Mouse (Mus musculus) cortical plate, adult 2 months (tissue): ENCODE results near the gene Fer. TPM values are rescaled to one million over a fixed set of nuclear protein-coding genes. Genes with fewer than 3 reads are reported as not detected.
"Not testable (repeated sequence)": the region's sequence is repeated elsewhere in the genome, so short reads cannot be mapped to it uniquely, and the experiment has no call there.

ENCODE experiments used
- H3K27ac ChIP-seq: fragments of 200-500 bp; 2 replicates; pipeline ENCODE4 v1.5.1; 2012; ENCODE audit warnings: low read length, control low read depth, inconsistent platforms; ENCODE audit not compliant: insufficient read depth
- H3K4me1 ChIP-seq: fragments of 200-500 bp; 2 replicates; pipeline ENCODE4 v1.6.1; 2011; ENCODE audit warnings: low read length; ENCODE audit not compliant: control insufficient read depth, insufficient read depth
- H3K4me3 ChIP-seq: fragments of 200-500 bp; 2 replicates; pipeline ENCODE4 v1.5.1; 2011; ENCODE audit warnings: mild to moderate bottlenecking, low read length, control low read depth; ENCODE audit not compliant: insufficient read depth
- CTCF ChIP-seq: fragments of 200-500 bp; IDR thresholded peaks from 2 replicates; pipeline ENCODE4 v1.5.1; 2011; ENCODE audit warnings: mild to moderate bottlenecking, control low read depth, low read length; ENCODE audit not compliant: insufficient read depth; ENCODE audit errors: extremely low read depth
- POLR2A ChIP-seq: fragments of 200-500 bp; IDR thresholded peaks from 2 replicates; pipeline ENCODE4 v1.6.1; 2011; ENCODE audit warnings: mild to moderate bottlenecking, low read length, control low read depth; ENCODE audit not compliant: insufficient read depth; ENCODE audit errors: extremely low read depth
- polyA plus RNA-seq: library from polyadenylated mRNA; depleted of rRNA; stranded (reverse); fragments of >200 nt; gene quantifications from 2 replicates; pipeline ENCODE4 v1.2.3, GENCODE M21; 2012

Gene Fer
- polyA plus RNA-seq, 1 experiment = 10.5 TPM

- H3K4me1 ChIP-seq = no peaks in the 10 kb centered on the region
- no peak overlapping the region for H3K27ac ChIP-seq
- TF ChIP-seq POLR2A (no peak), CTCF (no peak)
- H3K4me3 ChIP-seq = no peak overlapping the region
Measured at GRCm38 (mm10) chr17:63838144-63838543, 24.7 kb upstream of the Fer start.

DNA sequence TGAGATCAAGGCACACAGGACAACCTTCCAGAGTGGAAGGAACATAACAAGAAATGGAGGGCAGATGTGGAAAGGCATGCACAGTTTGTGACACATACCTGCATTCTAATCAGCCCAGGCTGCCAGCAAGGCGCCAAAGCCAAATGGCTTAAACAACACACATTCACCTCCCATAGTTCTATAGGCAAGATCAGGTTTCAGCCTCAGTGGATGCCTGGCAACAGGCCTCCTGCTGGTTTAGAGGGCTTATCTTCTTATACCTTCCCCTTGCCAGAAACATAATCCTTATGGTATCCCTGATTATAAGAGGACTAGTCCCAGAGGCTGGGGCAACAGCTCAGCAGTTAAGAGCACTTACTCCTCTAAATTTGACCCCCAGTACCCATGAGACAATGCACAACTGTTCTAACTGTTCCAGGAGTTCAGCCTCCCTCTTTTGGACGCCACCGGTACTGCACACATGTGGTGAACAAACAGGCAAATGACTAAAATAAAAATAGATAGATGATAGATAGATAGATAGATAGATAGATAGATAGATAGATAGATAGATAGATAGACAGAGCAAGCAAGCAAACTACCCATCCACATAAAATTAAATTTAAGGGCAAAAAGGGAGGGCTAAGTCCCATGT is 23.1 kb upstream of the Fer start:
- Histone ChIP-seq H3K27ac (no peak overlapping the region), H3K4me3 (no peak overlapping the region), H3K4me1 (no peaks in the 10 kb centered on the region)
- TF ChIP-seq POLR2A = no peak
- TF ChIP-seq CTCF = no peak

DNA sequence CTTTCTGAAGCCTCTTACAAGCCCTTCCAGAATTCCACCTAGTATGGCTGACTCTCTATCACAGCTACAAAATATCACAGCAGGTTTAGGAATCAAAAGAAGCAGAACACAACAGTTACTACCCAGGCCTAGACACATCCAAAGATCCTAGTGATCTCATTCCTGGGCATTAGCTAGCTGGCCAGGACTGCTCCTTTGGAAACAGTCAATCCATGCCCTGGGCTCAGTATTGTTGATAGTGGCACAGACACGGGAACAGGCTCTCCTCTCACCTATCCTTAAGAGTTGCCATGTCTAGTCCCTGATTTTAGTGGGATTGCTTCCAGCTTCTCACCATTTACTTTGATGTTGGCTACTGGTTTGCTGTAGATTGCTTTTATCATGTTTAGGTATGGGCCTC is 20.6 kb upstream of the Fer start:
- Histone ChIP-seq H3K4me1 (no peaks in the 10 kb centered on the region), H3K4me3 (no peak overlapping the region), H3K27ac (no peak overlapping the region)
- TF ChIP-seq POLR2A (no peak), CTCF (no peak)

GRCm38 (mm10) chr17:63844936-63845335 is 17.9 kb upstream of the Fer start:
- no peak overlapping the region for H3K27ac ChIP-seq
- H3K4me1 ChIP-seq = no peaks in the 10 kb centered on the region
- TF ChIP-seq POLR2A = no peak
- TF ChIP-seq CTCF = no peak
- no peak overlapping the region for H3K4me3 ChIP-seq

DNA sequence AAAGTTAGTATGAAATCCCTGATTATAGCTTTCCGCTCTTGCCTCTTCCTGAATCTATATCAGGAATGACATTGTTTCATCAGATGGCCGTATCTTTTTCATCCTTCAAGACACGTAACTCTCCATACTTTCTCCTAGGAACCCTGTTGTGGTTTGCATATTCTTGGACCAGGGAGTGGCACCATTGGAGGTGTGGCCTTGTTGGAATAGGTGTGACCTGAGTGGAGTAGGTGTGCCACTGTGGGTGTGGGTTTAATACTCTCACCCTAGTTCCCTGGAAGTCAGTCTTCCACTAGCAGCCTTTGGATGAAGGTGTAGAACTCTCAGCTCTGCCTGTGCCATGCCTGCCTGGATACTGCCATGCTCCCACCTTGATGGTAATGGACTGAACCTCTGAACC is 17.1 kb upstream of the Fer start:
- H3K27ac ChIP-seq, H3K4me3 ChIP-seq: not testable (repeated sequence)

DNA sequence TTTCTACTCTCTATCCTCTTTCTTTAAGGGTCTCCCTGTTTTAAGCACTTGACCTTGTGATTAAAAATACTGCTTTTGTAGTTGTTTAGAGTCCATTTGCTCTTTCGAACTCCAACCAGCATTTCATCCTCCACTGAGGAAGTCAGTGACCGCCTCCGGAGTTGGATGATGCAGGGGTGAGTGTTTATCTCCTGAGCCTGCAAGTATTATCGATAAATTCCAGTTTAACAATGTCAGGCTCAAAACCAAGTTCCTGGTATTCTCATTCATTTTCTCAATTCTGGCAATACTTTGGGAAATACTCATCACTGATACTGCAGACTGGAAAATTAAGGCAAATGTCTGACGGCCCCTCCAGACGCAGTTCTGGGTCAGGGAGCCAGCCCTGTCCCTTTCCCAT is 13.7 kb upstream of the Fer start:
- H3K4me3 ChIP-seq = peak overlapping the region; percentile 50
- TF ChIP-seq CTCF (no peak), POLR2A (no peak)
- H3K27ac ChIP-seq = no peak overlapping the region
- no peaks in the 10 kb centered on the region for H3K4me1 ChIP-seq

More for the DNA sequence above, 17.1 kb upstream of the Fer start:
- not testable (repeated sequence) for H3K4me1 ChIP-seq

DNA sequence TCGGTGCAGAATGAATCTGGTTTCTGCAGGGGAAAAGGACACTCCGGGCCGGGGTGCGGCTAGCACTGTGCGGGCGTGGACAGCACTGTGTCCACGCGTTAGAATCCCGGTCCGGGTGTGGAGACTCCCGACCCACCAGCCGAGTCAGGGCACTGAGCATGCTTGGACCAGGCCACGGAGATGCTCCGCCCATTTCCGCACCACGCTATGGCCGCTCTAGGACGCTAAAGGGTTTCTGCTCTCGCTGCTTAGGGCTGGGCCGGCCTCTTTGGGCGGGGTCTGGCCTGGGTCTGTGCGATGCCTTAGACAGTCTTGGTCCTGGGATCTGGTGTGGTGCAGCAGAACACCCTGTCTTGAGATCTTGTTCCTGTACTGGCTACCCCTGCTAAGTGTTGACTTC is 13.3 kb upstream of the Fer start:
- peak overlapping the region; percentile 50 for H3K4me3 ChIP-seq
- TF ChIP-seq POLR2A = peak; percentile 70; the same call in 1 of the 2 replicates
- TF ChIP-seq CTCF = no peak
- no peak overlapping the region for H3K27ac ChIP-seq
- no peaks in the 10 kb centered on the region for H3K4me1 ChIP-seq

DNA sequence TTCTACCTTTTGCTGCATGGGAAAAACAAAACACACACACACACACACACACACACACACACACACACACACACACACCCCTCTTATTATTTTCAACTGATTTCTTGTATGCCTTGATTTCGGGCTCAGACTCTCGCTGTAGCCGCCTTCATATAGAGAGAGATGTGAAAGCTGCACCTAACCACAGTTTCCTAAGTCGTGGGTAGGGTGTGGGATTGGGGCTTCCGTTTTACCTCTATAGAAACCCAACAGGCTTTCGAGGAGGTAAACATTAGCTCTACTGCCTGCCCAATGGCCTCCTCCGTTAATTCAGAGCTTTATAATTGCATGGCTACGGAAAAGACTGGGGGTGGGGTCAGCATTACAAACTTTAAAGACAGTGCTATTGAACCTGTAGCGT is 12.8 kb upstream of the Fer start:
- H3K27ac ChIP-seq = no peak overlapping the region
- TF ChIP-seq CTCF (no peak), POLR2A (no peak)
- H3K4me1 ChIP-seq = no peaks in the 10 kb centered on the region
- H3K4me3 ChIP-seq = peak overlapping the region; percentile 50; the same call in 1 of the 2 replicates

GRCm38 (mm10) chr17:63857023-63857544 is 5.8 kb upstream of the Fer start:
- H3K4me1 ChIP-seq = no peaks in the 10 kb centered on the region
- H3K4me3 ChIP-seq = no peak overlapping the region

DNA sequence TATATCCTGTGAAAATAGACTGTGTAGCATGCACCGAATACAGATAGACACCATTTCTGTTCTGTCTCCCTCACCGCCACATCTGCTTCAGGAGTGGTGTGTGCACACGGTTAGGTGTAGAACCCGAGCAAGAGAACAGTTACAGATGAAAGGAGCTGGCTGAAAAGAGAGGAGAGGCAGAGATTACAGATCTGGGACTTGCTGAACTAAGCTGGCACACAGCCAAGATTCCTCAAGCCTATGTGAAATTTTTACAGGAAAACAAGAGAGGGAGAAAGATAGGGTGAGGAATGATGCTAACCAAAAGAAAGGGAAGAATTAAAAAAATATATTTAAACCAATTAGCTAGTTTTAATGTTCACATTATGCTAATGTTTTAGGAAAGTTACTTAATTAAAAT is 1.9 kb upstream of the Fer start:
- Histone ChIP-seq H3K4me3 (no peak overlapping the region), H3K4me1 (no peaks in the 10 kb centered on the region), H3K27ac (no peak overlapping the region)
- TF ChIP-seq CTCF (no peak), POLR2A (no peak)

More at GRCm38 (mm10) chr17:63857023-63857544, 5.8 kb upstream of the Fer start:
- TF ChIP-seq POLR2A (no peak), CTCF (no peak)
- H3K27ac ChIP-seq = no peak overlapping the region
